Mouse (Mus musculus): ENCODE results near the gene Tmem63a.

- TF ChIP-seq CTCF (IDR thresholded peaks at IDR 0.05; ENCODE audit: extremely low read depth, insufficient read depth, low read length) (no peak), POLR2A (IDR thresholded peaks at IDR 0.05; ENCODE audit: extremely low read depth, insufficient read depth, low read length) (no peak)
These were observed 68.2 kb downstream of the Tmem63a start for GRCm38 (mm10) chr1:181010171-181010932.
